Mouse (Mus musculus): ENCODE measurements at regions not wholly inside any gene's neighbourhood (a gene's known extent, or its start where the extent isn't known, plus 50 kb on each side); places are given as distances from the start of the nearest gene placed in this dataset.

GRCm38 (mm10) chr15:5495954-5496353 lies 252.0 kb upstream of the Ptger4 start:
- no peak for TF ChIP-seq CTCF (IDR thresholded peaks at IDR 0.05; ENCODE audit: control insufficient read depth, insufficient read depth, low read length)
- TF ChIP-seq POLR2A (IDR thresholded peaks at IDR 0.05; ENCODE audit: borderline replicate concordance, control insufficient read depth, low read depth, low read length): no peak

Data from bone marrow, adult 2 months (tissue).